Mouse (Mus musculus): ENCODE data around the gene Klf4. TPM values are rescaled to one million over a fixed set of nuclear protein-coding genes. Genes with fewer than 3 reads are reported as not detected.

Klf4 gene
- 10 to 100 TPM; 15.4 to 28.8 TPM for total RNA-seq (2021)
- long read RNA-seq, experiment 1, partial matches to known transcripts: 3 of 6 reads
- long read RNA-seq, experiment 1, other reads (novel, unspliced or antisense): 0 of 6 reads
- long read RNA-seq, experiment 2, partial matches to known transcripts: 1 of 6 reads
- long read RNA-seq, experiment 2, other reads (novel, unspliced or antisense): 1 of 6 reads

- peak; percentile 95 to 97 for DNase-seq
These were observed at the start of gene Klf4 for GRCm38 (mm10) chr4:55532407-55533195. Gene Klf4 (minus strand): TSS chr4:55532466.

GRCm38 (mm10) chr4:55571432-55571831 is 39.2 kb upstream of the Klf4 start:
- DNase-seq: no peak

GRCm38 (mm10) chr4:55567986-55568385 is 35.7 kb upstream of the Klf4 start:
- peak in 1 of 2 experiments; percentile 7 for DNase-seq

- DNase-seq: no peak
These were observed 35.3 kb upstream of the Klf4 start for GRCm38 (mm10) chr4:55567575-55567974.

- no peak for DNase-seq
These were observed 32.1 kb upstream of the Klf4 start for GRCm38 (mm10) chr4:55564317-55564716.

GRCm38 (mm10) chr4:55563050-55563449 is 30.8 kb upstream of the Klf4 start:
- DNase-seq: no peak

- no peak for DNase-seq
These were observed 29.8 kb upstream of the Klf4 start for GRCm38 (mm10) chr4:55562062-55562461.

- DNase-seq: no peak
These were observed 14.6 kb upstream of the Klf4 start for GRCm38 (mm10) chr4:55546869-55547268.

- DNase-seq: no peak
These were observed 10.5 kb upstream of the Klf4 start for GRCm38 (mm10) chr4:55542753-55543152.

- peak; percentile 7 to 42 for DNase-seq
These were observed 9.4 kb upstream of the Klf4 start for GRCm38 (mm10) chr4:55541654-55542053.

- no peak for DNase-seq
These were observed 9.0 kb upstream of the Klf4 start for GRCm38 (mm10) chr4:55541221-55541620.

GRCm38 (mm10) chr4:55535012-55535411 is 2.7 kb upstream of the Klf4 start:
- DNase-seq: no peak

- DNase-seq: no peak
These were observed 2.2 kb upstream of the Klf4 start for GRCm38 (mm10) chr4:55534510-55534909.

- DNase-seq: peak; percentile 30 to 47
These were observed 1.6 kb upstream of the Klf4 start for GRCm38 (mm10) chr4:55533803-55534254.

- DNase-seq: peak in 1 of 2 experiments; percentile 18
These were observed 1.0 kb upstream of the Klf4 start for GRCm38 (mm10) chr4:55533196-55533802.

GRCm38 (mm10) chr4:55531856-55532406 is 335 bp downstream of the Klf4 start:
- DNase-seq: no peak

- DNase-seq: peak; percentile 54 to 62
These were observed 990 bp downstream of the Klf4 start for GRCm38 (mm10) chr4:55531096-55531855.

- peak in 1 of 2 experiments; percentile 39 for DNase-seq
These were observed 1.6 kb downstream of the Klf4 start for GRCm38 (mm10) chr4:55530731-55531095.

GRCm38 (mm10) chr4:55530236-55530635 is 2.0 kb downstream of the Klf4 start:
- peak; percentile 84 to 89 for DNase-seq

GRCm38 (mm10) chr4:55528404-55528803 is 3.9 kb downstream of the Klf4 start:
- DNase-seq: no peak

GRCm38 (mm10) chr4:55527931-55528330 is 4.3 kb downstream of the Klf4 start:
- no peak for DNase-seq

All from adrenal gland, postnatal 36 days (tissue).